Mouse (Mus musculus) cerebellum, adult 2 months (tissue): ENCODE results near the gene Shank2. TPM values are rescaled to one million over a fixed set of nuclear protein-coding genes. Genes with fewer than 3 reads are reported as not detected.

ENCODE experiments used
- DNase-seq, 2 experiments: peaks; one replicate each; pipeline ENCODE4 v3.0.0; 2021
- H3K27ac ChIP-seq: fragments of 200-500 bp; 2 replicates; pipeline ENCODE4 v1.5.1; 2012; ENCODE audit warnings: low read length, control low read depth, inconsistent platforms; ENCODE audit not compliant: insufficient read depth
- H3K27me3 ChIP-seq: fragments of 200-500 bp; 2 replicates; pipeline ENCODE4 v1.6.1; 2012; ENCODE audit warnings: inconsistent platforms, mild to moderate bottlenecking, low read length, moderate library complexity; ENCODE audit not compliant: control insufficient read depth, insufficient read depth
- H3K4me1 ChIP-seq: fragments of 200-500 bp; 2 replicates; pipeline ENCODE4 v1.6.1; 2011; ENCODE audit warnings: low read length; ENCODE audit not compliant: control insufficient read depth, insufficient read depth
- H3K4me3 ChIP-seq: fragments of 200-500 bp; replicated peaks from 2 replicates; pipeline ENCODE3; 2011; ENCODE audit warnings: mild to moderate bottlenecking, low read depth, low read length, control low read depth; ENCODE audit not compliant: insufficient read depth
- CTCF ChIP-seq: fragments of 200-500 bp; IDR thresholded peaks from 2 replicates; pipeline ENCODE4 v1.5.1; 2011; ENCODE audit warnings: low read depth, mild to moderate bottlenecking, control low read depth, low read length, moderate library complexity, borderline replicate concordance; ENCODE audit not compliant: insufficient read depth
- POLR2A ChIP-seq: fragments of 200-500 bp; IDR thresholded peaks from 2 replicates; pipeline ENCODE4 v1.6.1; 2011; ENCODE audit warnings: low read length, control low read depth, borderline replicate concordance; ENCODE audit not compliant: insufficient read depth
- WGBS: fragments of 180-500 bp; shearing (Covaris S2); methylation state at CpG from one replicate; pipeline ENCODE4 v1.1.7; 2018; 5-methylcytosine and 5-hydroxymethylcytosine counted together
- polyA plus RNA-seq: library from polyadenylated mRNA; depleted of rRNA; stranded (reverse); fragments of >200 nt; gene quantifications from 2 replicates; pipeline ENCODE4 v1.2.3, GENCODE M21; 2012

The Shank2 gene
- polyA plus RNA-seq, 1 experiment, result 46.3 TPM

DNA sequence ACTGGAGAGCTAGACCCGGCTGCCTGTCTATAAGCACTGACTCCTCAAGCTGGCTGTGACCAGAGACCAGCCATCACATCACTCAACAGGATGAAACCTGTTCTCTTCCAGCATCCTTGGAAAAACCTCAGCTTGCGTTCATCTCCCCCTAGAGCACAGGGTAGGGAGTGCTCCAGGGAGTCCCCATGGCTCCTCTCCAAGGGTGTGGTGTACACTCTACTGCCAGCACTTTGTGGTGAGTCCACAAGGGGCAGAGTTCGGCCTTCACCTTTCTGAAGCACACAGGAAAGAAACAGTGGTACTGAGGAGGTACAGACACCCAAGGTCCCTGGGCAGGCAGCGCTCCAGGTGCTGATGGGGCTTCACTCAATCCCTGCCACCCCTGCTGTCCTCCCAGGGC lies 414.1 kb downstream of the Shank2 start:
- H3K27me3 ChIP-seq, result no peaks in the 10 kb centered on the region
- WGBS, result 96% methylated on average over 4 of the region's 4 CpGs
- H3K27ac ChIP-seq, result no peak overlapping the region
- TF ChIP-seq POLR2A (no peak), CTCF (no peak)
- DNase-seq, result no peak
- H3K4me1 ChIP-seq, result peaks cover 17% of the 10 kb centered on the region
- no peak overlapping the region for H3K4me3 ChIP-seq

- TF ChIP-seq CTCF (no peak), POLR2A (no peak)
- WGBS, result 50% methylated on average over 2 of the region's 2 CpGs
- Histone ChIP-seq H3K4me3 (no peak overlapping the region), H3K27me3 (no peaks in the 10 kb centered on the region), H3K4me1 (peaks cover 12% of the 10 kb centered on the region), H3K27ac (no peak overlapping the region)
- no peak for DNase-seq
These were observed 415.5 kb downstream of the Shank2 start for GRCm38 (mm10) chr7:144417234-144417633.

GRCm38 (mm10) chr7:144417644-144418343 lies 416.1 kb downstream of the Shank2 start:
- TF ChIP-seq POLR2A (no peak), CTCF (no peak)
- peak; percentile 76 to 90 for DNase-seq
- Histone ChIP-seq H3K4me3 (peak overlapping the region; percentile 3), H3K27ac (no peak overlapping the region), H3K4me1 (peaks cover 12% of the 10 kb centered on the region), H3K27me3 (no peaks in the 10 kb centered on the region)
- 8% methylated on average over 16 of the region's 16 CpGs for WGBS

- Histone ChIP-seq H3K27ac (no peak overlapping the region), H3K4me3 (no peak overlapping the region), H3K4me1 (peaks cover 12% of the 10 kb centered on the region), H3K27me3 (no peaks in the 10 kb centered on the region)
- 57% methylated on average over 16 of the region's 16 CpGs for WGBS
- no peak for DNase-seq
- TF ChIP-seq CTCF (no peak), POLR2A (no peak)
These were observed 418.8 kb downstream of the Shank2 start for GRCm38 (mm10) chr7:144420552-144420951.

GRCm38 (mm10) chr7:144421478-144421877 lies 419.8 kb downstream of the Shank2 start:
- Histone ChIP-seq H3K4me1 (peaks cover 12% of the 10 kb centered on the region), H3K27me3 (no peaks in the 10 kb centered on the region), H3K4me3 (no peak overlapping the region), H3K27ac (no peak overlapping the region)
- 79% methylated on average over 6 of the region's 6 CpGs for WGBS
- no peak for DNase-seq
- TF ChIP-seq POLR2A, result no peak
- TF ChIP-seq CTCF, result no peak

DNA sequence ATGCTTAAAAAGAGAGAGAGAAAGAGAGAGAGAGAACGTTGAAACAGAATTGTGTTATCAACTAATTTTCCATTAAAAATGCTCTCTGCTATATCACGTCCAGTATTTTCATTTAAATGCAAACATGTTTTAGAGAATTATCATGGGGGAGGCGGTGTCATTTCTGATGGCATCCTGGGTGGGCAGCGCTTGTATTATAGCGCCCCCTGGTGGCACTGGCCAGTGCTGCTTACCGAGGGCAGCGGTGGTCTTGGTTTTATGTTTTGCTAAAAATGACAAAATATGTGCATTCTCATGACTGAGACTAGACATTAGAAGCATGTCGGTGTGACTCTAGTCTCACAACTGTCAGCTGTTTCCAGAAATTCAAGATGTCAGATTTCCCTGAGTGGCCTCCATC lies 424.2 kb downstream of the Shank2 start:
- TF ChIP-seq CTCF, result peak; percentile 89
- no peak for TF ChIP-seq POLR2A
- Histone ChIP-seq H3K4me1 (no peaks in the 10 kb centered on the region), H3K27me3 (no peaks in the 10 kb centered on the region), H3K4me3 (no peak overlapping the region), H3K27ac (no peak overlapping the region)
- WGBS, result 14% methylated on average over 8 of the region's 8 CpGs
- peak; percentile 42 to 62 for DNase-seq

- TF ChIP-seq POLR2A, result no peak
- no peak for TF ChIP-seq CTCF
- Histone ChIP-seq H3K4me1 (no peaks in the 10 kb centered on the region), H3K27me3 (no peaks in the 10 kb centered on the region), H3K4me3 (no peak overlapping the region), H3K27ac (no peak overlapping the region)
- WGBS, result 87% methylated on average over 3 of the region's 3 CpGs
- DNase-seq, result no peak
These were observed 424.9 kb downstream of the Shank2 start for GRCm38 (mm10) chr7:144426594-144426993.

DNA sequence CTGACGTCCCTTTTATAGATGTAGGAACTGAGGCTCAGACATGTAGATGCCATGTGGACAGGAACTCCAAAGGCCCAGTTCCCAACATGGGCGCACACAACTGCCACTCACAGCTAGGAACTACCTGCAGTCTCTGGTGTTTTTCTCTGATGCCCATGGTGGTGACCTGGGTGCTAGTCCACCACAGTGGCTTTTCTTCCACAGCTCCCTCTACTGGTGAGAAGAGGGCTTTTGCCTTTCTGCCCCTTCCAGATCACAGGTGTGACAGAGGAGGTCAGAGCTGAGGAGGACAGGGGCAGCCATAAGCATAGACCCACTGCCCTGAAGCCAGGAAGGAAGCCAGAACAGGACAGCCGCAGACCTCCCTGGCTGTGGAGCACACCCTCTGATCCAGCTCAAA lies 425.7 kb downstream of the Shank2 start:
- DNase-seq, result no peak
- no peak for TF ChIP-seq POLR2A
- TF ChIP-seq CTCF, result 0 out of 2 replicates have a peak, but pooled peaks have one; percentile 16
- H3K4me1 ChIP-seq, result no peaks in the 10 kb centered on the region
- H3K27ac ChIP-seq, result no peak overlapping the region
- no peaks in the 10 kb centered on the region for H3K27me3 ChIP-seq
- H3K4me3 ChIP-seq, result no peak overlapping the region
- 75% methylated on average over 3 of the region's 3 CpGs for WGBS
